Mouse (Mus musculus) hindbrain, embryonic 13.5 days (tissue): ENCODE measurements around the gene Lrrc32. TPM values are rescaled to one million over a fixed set of nuclear protein-coding genes. Genes with fewer than 3 reads are reported as not detected.

Experiments used
- ATAC-seq: fragments of 200-750 bp; cut with Nextera tagmentation; 2 replicates; pipeline ENCODE4 v1.8.0; 2017; ENCODE audit warnings: moderate TSS enrichment; ENCODE audit not compliant: low FRiP score
- H3K27ac ChIP-seq: fragments of 300-500 bp; sonication (generic); 2 replicates; pipeline ENCODE4 v1.5.1; 2015; ENCODE audit warnings: inconsistent platforms, mild to moderate bottlenecking, moderate library complexity
- H3K27me3 ChIP-seq: fragments of 300-500 bp; sonication (generic); 2 replicates; pipeline ENCODE4 v1.6.1; 2015; ENCODE audit warnings: mild to moderate bottlenecking, inconsistent platforms
- H3K36me3 ChIP-seq: fragments of 300-500 bp; sonication (generic); 2 replicates; pipeline ENCODE4 v1.6.1; 2015; ENCODE audit warnings: mild to moderate bottlenecking, inconsistent platforms
- H3K4me1 ChIP-seq: fragments of 300-500 bp; sonication (generic); replicated peaks from 2 replicates; pipeline ENCODE4 v1.6.1; 2015; ENCODE audit warnings: inconsistent platforms
- H3K4me2 ChIP-seq: fragments of 300-500 bp; sonication (generic); 2 replicates; pipeline ENCODE4 v1.6.1; 2015; ENCODE audit warnings: inconsistent platforms, mild to moderate bottlenecking, moderate library complexity
- H3K4me3 ChIP-seq: fragments of 300-500 bp; sonication (generic); 2 replicates; pipeline ENCODE4 v1.5.1; 2015; ENCODE audit warnings: mild to moderate bottlenecking, inconsistent platforms
- H3K9ac ChIP-seq: fragments of 300-500 bp; sonication (generic); 2 replicates; pipeline ENCODE4 v1.6.1; 2015; ENCODE audit warnings: mild to moderate bottlenecking, inconsistent platforms
- H3K9me3 ChIP-seq: fragments of 300-500 bp; sonication (generic); 2 replicates; pipeline ENCODE4 v1.6.1; 2016; ENCODE audit warnings: inconsistent platforms
- WGBS: fragments of 180-500 bp; shearing (Covaris S2); methylation state at CpG from one replicate; pipeline ENCODE4 v1.1.7; 2015; 5-methylcytosine and 5-hydroxymethylcytosine counted together
- polyA plus RNA-seq: library from polyadenylated mRNA; unstranded; fragments of >200 nt; fragmentation: Nextera tagmentation; extraction: Ambion mirVana; gene quantifications from 2 replicates; pipeline ENCODE4 v1.2.1, GENCODE M21; 2015

Lrrc32 gene
- polyA plus RNA-seq, 1 experiment from 2014 or later: 3.1 TPM

- Histone ChIP-seq H3K4me1 (peaks cover 14% of the 10 kb centered on the region), H3K4me2 (no peak overlapping the region), H3K27me3 (no peaks in the 10 kb centered on the region), H3K9ac (no peak overlapping the region), H3K9me3 (no peaks in the 10 kb centered on the region), H3K4me3 (no peak overlapping the region), H3K27ac (no peak overlapping the region), H3K36me3 (no peaks in the 10 kb centered on the region)
- WGBS: 72% methylated on average over 6 of the region's 6 CpGs
- no peak for ATAC-seq
These were observed 53.7 kb downstream of the Lrrc32 start for GRCm38 (mm10) chr7:98542731-98543142.

DNA sequence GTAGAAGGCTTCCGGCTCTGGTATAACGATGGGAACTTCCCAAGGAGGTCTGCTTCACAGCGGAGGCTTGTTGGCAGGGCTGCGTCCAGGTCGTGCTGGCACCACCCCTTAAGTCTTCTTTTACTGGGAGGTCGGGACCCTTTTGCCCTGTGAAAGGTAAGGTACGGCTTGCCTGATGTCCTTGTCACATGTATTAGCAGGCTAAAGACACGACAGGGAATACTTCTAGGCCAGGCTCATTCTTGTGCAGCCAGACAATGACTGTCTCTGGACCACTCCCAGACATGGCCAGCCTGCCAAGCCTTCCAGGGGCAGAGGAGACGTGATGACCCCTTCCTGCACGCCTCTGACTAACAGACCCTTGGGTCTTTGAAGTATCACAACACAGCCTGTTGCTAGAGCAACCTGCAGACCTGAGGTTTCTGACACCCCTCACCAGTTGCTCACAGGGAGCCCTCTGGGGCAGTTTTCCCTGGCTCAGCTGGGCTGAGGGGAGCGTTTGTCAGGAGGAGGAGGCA is 54.8 kb downstream of the Lrrc32 start:
- ATAC-seq: no peak
- WGBS: 60% methylated on average over 11 of the region's 11 CpGs
- Histone ChIP-seq H3K27ac (no peak overlapping the region), H3K36me3 (no peaks in the 10 kb centered on the region), H3K27me3 (no peaks in the 10 kb centered on the region), H3K4me1 (peaks cover 10% of the 10 kb centered on the region), H3K9me3 (no peaks in the 10 kb centered on the region), H3K4me3 (no peak overlapping the region), H3K4me2 (no peak overlapping the region), H3K9ac (no peak overlapping the region)

GRCm38 (mm10) chr7:98544556-98544955 is 55.5 kb downstream of the Lrrc32 start:
- Histone ChIP-seq H3K27ac (no peak overlapping the region), H3K9me3 (no peaks in the 10 kb centered on the region), H3K9ac (no peak overlapping the region), H3K4me3 (no peak overlapping the region), H3K4me1 (peaks cover 10% of the 10 kb centered on the region), H3K27me3 (no peaks in the 10 kb centered on the region), H3K36me3 (no peaks in the 10 kb centered on the region), H3K4me2 (no peak overlapping the region)
- ATAC-seq: no peak
- 72% methylated on average over 3 of the region's 3 CpGs for WGBS

GRCm38 (mm10) chr7:98548839-98549238 is 59.8 kb downstream of the Lrrc32 start:
- H3K4me3 ChIP-seq: no peak overlapping the region
- WGBS: 41% methylated on average over 3 of the region's 3 CpGs
- H3K9me3 ChIP-seq: no peaks in the 10 kb centered on the region
- no peak for ATAC-seq
- H3K36me3 ChIP-seq: no peaks in the 10 kb centered on the region
- no peak overlapping the region for H3K27ac ChIP-seq
- H3K4me1 ChIP-seq: peaks cover 7% of the 10 kb centered on the region
- H3K4me2 ChIP-seq: no peak overlapping the region
- no peak overlapping the region for H3K9ac ChIP-seq
- no peaks in the 10 kb centered on the region for H3K27me3 ChIP-seq

- Histone ChIP-seq H3K36me3 (no peaks in the 10 kb centered on the region), H3K4me1 (peaks cover 4% of the 10 kb centered on the region; the same call in 1 of the 2 replicates), H3K9me3 (no peaks in the 10 kb centered on the region), H3K27me3 (no peaks in the 10 kb centered on the region), H3K27ac (no peak overlapping the region), H3K9ac (no peak overlapping the region), H3K4me2 (no peak overlapping the region), H3K4me3 (no peak overlapping the region)
- WGBS: 56% methylated on average over 2 of the region's 2 CpGs
- no peak for ATAC-seq
These were observed 61.5 kb downstream of the Lrrc32 start for GRCm38 (mm10) chr7:98550596-98550995.

- Histone ChIP-seq H3K4me2 (no peak overlapping the region), H3K4me3 (no peak overlapping the region), H3K9ac (no peak overlapping the region), H3K4me1 (peaks cover 4% of the 10 kb centered on the region; the same call in 1 of the 2 replicates), H3K27ac (no peak overlapping the region), H3K27me3 (no peaks in the 10 kb centered on the region), H3K36me3 (no peaks in the 10 kb centered on the region), H3K9me3 (no peaks in the 10 kb centered on the region)
- no peak for ATAC-seq
- WGBS: 82% methylated on average over 3 of the region's 3 CpGs
These were observed 62.0 kb downstream of the Lrrc32 start for GRCm38 (mm10) chr7:98551041-98551440.

Other genes with a start within 250 kb of the Lrrc32 start
- gene Acer3, start 168.1 kb upstream of the Lrrc32 start, polyA plus RNA-seq: 16.6 and 18.3 TPM in 2 replicates
- 9.1 and 10.3 TPM in 2 replicates for gene Tsku, start 128.0 kb upstream of the Lrrc32 start, polyA plus RNA-seq
- 0.10 TPM in 1 of 2 replicates, not detected in the other for gene Gucy2d, start 48.9 kb upstream of the Lrrc32 start, polyA plus RNA-seq
- gene Emsy, start 167.5 kb downstream of the Lrrc32 start, polyA plus RNA-seq: 35.0 and 36.2 TPM in 2 replicates
- gene Thap12, start 213.8 kb downstream of the Lrrc32 start, polyA plus RNA-seq: 45.9 and 49.4 TPM in 2 replicates